Mouse (Mus musculus): ENCODE data around the gene Haspin. TPM values are rescaled to one million over a fixed set of nuclear protein-coding genes. Genes with fewer than 3 reads are reported as not detected.

Gene Haspin
- total RNA-seq, 1 experiment from 2014 or later, result 6.5 TPM

GRCm38 (mm10) chr11:73094231-73094995 is 43.7 kb downstream of the Haspin start:
- ATAC-seq (replicated peaks; ENCODE audit: insufficient number of reproducible peaks, low FRiP score, low TSS enrichment, poor library complexity, severe bottlenecking), result no peak; the same call in 1 of the 2 replicates

DNA sequence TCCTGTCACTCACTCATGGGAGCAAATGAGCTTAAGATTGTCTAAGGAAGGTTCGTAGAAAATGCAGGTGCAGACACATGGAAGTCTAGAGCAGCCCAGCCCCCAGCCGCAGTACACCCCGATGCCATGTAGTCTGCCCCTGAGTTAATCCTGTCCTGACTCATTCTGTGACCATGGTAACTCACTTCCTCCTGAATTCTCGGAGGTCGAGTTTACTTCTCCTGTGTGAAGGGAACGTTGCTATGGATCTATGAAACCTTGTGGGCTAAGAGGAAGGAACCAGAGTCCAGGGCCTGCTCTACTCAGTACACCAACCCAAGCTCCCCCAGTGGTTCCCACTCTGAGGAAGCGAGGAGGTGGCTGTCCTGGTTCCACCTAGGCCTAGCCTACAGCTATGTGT is 45.2 kb downstream of the Haspin start:
- 0 out of 2 replicates have a peak, but pooled peaks have one; percentile 15 for ATAC-seq (replicated peaks; ENCODE audit: insufficient number of reproducible peaks, low FRiP score, low TSS enrichment, poor library complexity, severe bottlenecking)

- no peak for ATAC-seq (replicated peaks; ENCODE audit: insufficient number of reproducible peaks, low FRiP score, low TSS enrichment, poor library complexity, severe bottlenecking)
These were observed 46.0 kb downstream of the Haspin start for GRCm38 (mm10) chr11:73092057-73092456.

DNA sequence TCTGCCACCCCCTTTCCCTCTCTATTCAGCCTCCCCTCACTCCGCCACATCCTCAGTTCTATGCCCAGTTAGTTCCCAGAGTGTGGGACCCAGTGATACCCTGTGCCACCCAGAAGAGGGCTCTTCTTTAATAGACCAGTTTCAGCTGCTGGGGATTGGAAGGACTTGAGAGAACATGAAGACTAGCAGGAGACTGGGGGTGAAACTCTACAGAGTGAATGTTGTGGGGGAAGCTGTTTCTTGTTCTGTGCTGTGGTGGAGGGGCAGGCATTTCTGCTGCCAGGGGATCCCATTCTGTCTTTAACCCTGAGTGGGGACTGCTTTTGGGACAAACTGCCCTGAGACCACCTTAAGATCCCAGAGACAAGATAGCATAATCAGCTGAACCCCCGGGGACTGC is 47.3 kb downstream of the Haspin start:
- ATAC-seq (replicated peaks; ENCODE audit: insufficient number of reproducible peaks, low FRiP score, low TSS enrichment, poor library complexity, severe bottlenecking), result no peak

- no peak for ATAC-seq (replicated peaks; ENCODE audit: insufficient number of reproducible peaks, low FRiP score, low TSS enrichment, poor library complexity, severe bottlenecking)
These were observed 47.8 kb downstream of the Haspin start, which contains the start of gene Itgae for GRCm38 (mm10) chr11:73090283-73090682. Gene Itgae (plus strand): TSS chr11:73090583.

GRCm38 (mm10) chr11:73087700-73088480 is 50.2 kb downstream of the Haspin start:
- ATAC-seq (replicated peaks; ENCODE audit: insufficient number of reproducible peaks, low FRiP score, low TSS enrichment, poor library complexity, severe bottlenecking), result no peak

Other genes with a start within 250 kb of the Haspin start
- gene Atp2a3, start 177.1 kb downstream of the Haspin start, total RNA-seq (2017), result 107 to 245 TPM (median 115 TPM) in 3 replicates
- 6.3 to 18.7 TPM (median 15.6 TPM) in 3 replicates for gene P2rx1, start 139.2 kb downstream of the Haspin start, total RNA-seq (2017)
- gene Camkk1, start 119.3 kb downstream of the Haspin start, total RNA-seq (2017), result 2.6 to 4.0 TPM (median 3.0 TPM) in 3 replicates
- gene Ncbp3, start 90.5 kb downstream of the Haspin start, total RNA-seq (2017), result 11.5 to 18.1 TPM (median 14.0 TPM) in 3 replicates
- gene Itgae, start 47.7 kb downstream of the Haspin start, total RNA-seq (2017), result 1.7 to 2.4 TPM (median 1.8 TPM) in 3 replicates
- 0.32 TPM in 1 of 3 replicates, not detected in the others for gene P2rx5, start 22.1 kb upstream of the Haspin start, total RNA-seq (2017)
- gene Emc6, start 38.7 kb upstream of the Haspin start, total RNA-seq (2017), result 28.3 to 33.4 TPM (median 32.5 TPM) in 3 replicates
- gene Tax1bp3, start 38.8 kb upstream of the Haspin start, total RNA-seq (2017), result 14.2 to 15.7 TPM (median 14.6 TPM) in 3 replicates
- gene Ctns, start 60.7 kb upstream of the Haspin start, total RNA-seq (2017), result 15.6 to 19.4 TPM (median 18.2 TPM) in 3 replicates
- gene Shpk, start 61.2 kb upstream of the Haspin start, total RNA-seq (2017), result 0.64 to 3.0 TPM (median 1.2 TPM) in 3 replicates
- gene Trpv1, start 96.0 kb upstream of the Haspin start, total RNA-seq (2017), result not detected in 3 replicates
- gene Trpv3, start 129.1 kb upstream of the Haspin start, total RNA-seq (2017), result not detected in 3 replicates
- 0.49 to 12.6 TPM (median 6.0 TPM) in 3 replicates for gene Aspa, start 191.3 kb upstream of the Haspin start, total RNA-seq (2017)
- gene Gm49340, start 191.4 kb upstream of the Haspin start, total RNA-seq (2017), result not detected in 3 replicates
- not detected in 3 replicates for gene Spata22, start 191.4 kb upstream of the Haspin start, total RNA-seq (2017)
- not detected in 3 replicates for gene Olfr20, start 212.5 kb upstream of the Haspin start, total RNA-seq (2017)
- not detected in 3 replicates for gene Olfr376, start 233.0 kb upstream of the Haspin start, total RNA-seq (2017)

All from monocyte, adult 5-6 weeks (primary cell).